17 mouse cellular contexts compared by ENCODE assay signal in genomic region chr6:129160103-129160502, GRCm38 (mm10). TPM values are rescaled to one million over a fixed set of nuclear protein-coding genes. Genes with fewer than 3 reads are reported as not detected.
DNase-seq lines count a peak whose midpoint lies in the region; ATAC-seq and TF ChIP-seq lines count a peak whose summit lies in the region.
"Had no signal": no experiment of that assay in that cellular context is flagged by ENCODE, and none has a peak within 500 bp of the region (broad histone marks: within the 10 kb centered on the region; RNA-seq: fewer than 3 reads in every experiment).

No protein-coding gene starts in this region.

- H3K4me2 ChIP-seq in intestine, postnatal 0 days (replicated peaks; ENCODE audit: low read depth) = no peak overlapping the region
- no peak overlapping the region for H3K4me2 ChIP-seq in intestine, embryonic 15.5 days (replicated peaks)
- no peak overlapping the region for H3K4me2 ChIP-seq in liver, embryonic 16.5 days (ENCODE audit: low read depth, low read length)
- no peak overlapping the region for H3K4me2 ChIP-seq in liver, embryonic 11.5 days
- H3K4me2 ChIP-seq: lung, embryonic 14.5 days; neural tube, embryonic 13.5 days had no signal

- H3K9ac ChIP-seq in intestine, postnatal 0 days (ENCODE audit: low read depth, low read length) = no peak overlapping the region
- H3K9ac ChIP-seq in intestine, embryonic 15.5 days = no peak overlapping the region
- H3K9ac ChIP-seq in liver, embryonic 16.5 days (ENCODE audit: low read depth, low read length) = no peak overlapping the region
- H3K9ac ChIP-seq in liver, embryonic 11.5 days (ENCODE audit: low read depth, low read length) = no peak overlapping the region
- H3K9ac ChIP-seq: lung, embryonic 14.5 days; neural tube, embryonic 13.5 days had no signal

- peak; percentile 95 for ATAC-seq in intestine, postnatal 0 days
- no peak for ATAC-seq in intestine, embryonic 15.5 days
- peak; percentile 66 for ATAC-seq in liver, embryonic 16.5 days (ENCODE audit: low read depth)
- no peak for ATAC-seq in liver, embryonic 11.5 days (replicated peaks; ENCODE audit: low FRiP score)
- ATAC-seq: activated CD4-positive, CD25-positive, alpha-beta regulatory T cell, adult 4 months; hindbrain, embryonic 16.5 days had no signal

- no peak overlapping the region for H3K4me3 ChIP-seq in intestine, postnatal 0 days (ENCODE audit: low read depth, low read length)
- H3K4me3 ChIP-seq in intestine, embryonic 15.5 days (replicated peaks) = no peak overlapping the region
- no peak overlapping the region for H3K4me3 ChIP-seq in liver, embryonic 16.5 days (ENCODE audit: low read depth, low read length)
- no peak overlapping the region for H3K4me3 ChIP-seq in liver, embryonic 11.5 days (ENCODE audit: low read depth, low read length)
- H3K4me3 ChIP-seq: limb, embryonic 10.5 days; neural tube, embryonic 13.5 days had no signal

- no peak for TF ChIP-seq CTCF in intestine, postnatal 0 days (IDR thresholded peaks at IDR 0.05; ENCODE audit: low read depth)

- peak; percentile 76 for DNase-seq in gastrocnemius, adult 18-20 months (ENCODE audit: low spot score)
- no peak for DNase-seq in gastrocnemius, postnatal 10 days
- no peak for DNase-seq in liver, embryonic 11.5 days (ENCODE audit: low spot score)
- peak; percentile 68 for DNase-seq in lung, postnatal 36 days
- no peak for DNase-seq in urinary bladder, adult 18-20 months (ENCODE audit: low spot score in 2 of 2)
- DNase-seq: cerebellum, adult 9-10 months; layer of hippocampus, postnatal 36 days; lung, embryonic 14.5 days; thymus, adult 18-20 months had no signal

- no peaks in the 10 kb centered on the region for H3K9me3 ChIP-seq in intestine, postnatal 0 days (ENCODE audit: control insufficient read depth)
- no peaks in the 10 kb centered on the region for H3K9me3 ChIP-seq in intestine, embryonic 15.5 days
- H3K9me3 ChIP-seq in liver, embryonic 16.5 days (replicated peaks; ENCODE audit: control insufficient read depth, low read length) = no peaks in the 10 kb centered on the region
- H3K9me3 ChIP-seq in liver, embryonic 11.5 days (ENCODE audit: control insufficient read depth, low read length) = no peaks in the 10 kb centered on the region
- H3K9me3 ChIP-seq: limb, embryonic 10.5 days; neural tube, embryonic 13.5 days had no signal

- no peaks in the 10 kb centered on the region for H3K4me1 ChIP-seq in intestine, postnatal 0 days (replicated peaks; ENCODE audit: control insufficient read depth, insufficient read depth, low read length)
- no peaks in the 10 kb centered on the region for H3K4me1 ChIP-seq in intestine, embryonic 15.5 days (replicated peaks)
- no peaks in the 10 kb centered on the region for H3K4me1 ChIP-seq in liver, embryonic 16.5 days (ENCODE audit: control insufficient read depth, low read depth, low read length)
- H3K4me1 ChIP-seq in liver, embryonic 11.5 days (replicated peaks; ENCODE audit: control insufficient read depth, insufficient read depth, low read length) = no peaks in the 10 kb centered on the region
- H3K4me1 ChIP-seq: limb, embryonic 10.5 days; neural tube, embryonic 13.5 days had no signal

- 72% methylated on average over 3 of the region's 3 CpGs for WGBS in intestine, postnatal 0 days
- WGBS in intestine, embryonic 15.5 days = 88% methylated on average over 3 of the region's 3 CpGs
- 70% methylated on average over 3 of the region's 3 CpGs for WGBS in liver, embryonic 16.5 days (ENCODE audit: insufficient replicate concordance)
- WGBS in liver, embryonic 11.5 days = 90% methylated on average over 3 of the region's 3 CpGs

- H3K27ac ChIP-seq in intestine, postnatal 0 days (ENCODE audit: low read depth, low read length) = no peak overlapping the region
- no peak overlapping the region for H3K27ac ChIP-seq in intestine, embryonic 15.5 days
- H3K27ac ChIP-seq in liver, embryonic 16.5 days (ENCODE audit: low read length) = no peak overlapping the region
- H3K27ac ChIP-seq in liver, embryonic 11.5 days (ENCODE audit: low read depth, low read length) = no peak overlapping the region
- H3K27ac ChIP-seq: limb, embryonic 10.5 days; neural tube, embryonic 13.5 days had no signal

- no peaks in the 10 kb centered on the region for H3K27me3 ChIP-seq in intestine, postnatal 0 days (replicated peaks; ENCODE audit: control insufficient read depth, insufficient read depth, low read length)
- no peaks in the 10 kb centered on the region for H3K27me3 ChIP-seq in intestine, embryonic 15.5 days (replicated peaks)
- H3K27me3 ChIP-seq in liver, embryonic 16.5 days (ENCODE audit: control insufficient read depth, insufficient read depth, low read depth, low read length) = no peaks in the 10 kb centered on the region
- no peaks in the 10 kb centered on the region for H3K27me3 ChIP-seq in liver, embryonic 11.5 days (replicated peaks; ENCODE audit: control insufficient read depth, insufficient read depth, low read length)
- H3K27me3 ChIP-seq: neural tube, embryonic 13.5 days had no signal

- no peaks in the 10 kb centered on the region for H3K36me3 ChIP-seq in intestine, postnatal 0 days (ENCODE audit: control insufficient read depth, insufficient read depth)
- H3K36me3 ChIP-seq in intestine, embryonic 15.5 days = no peaks in the 10 kb centered on the region
- H3K36me3 ChIP-seq in liver, embryonic 16.5 days (ENCODE audit: control insufficient read depth, insufficient read depth) = no peaks in the 10 kb centered on the region
- no peaks in the 10 kb centered on the region for H3K36me3 ChIP-seq in liver, embryonic 11.5 days (ENCODE audit: control insufficient read depth, insufficient read depth, low read length)
- H3K36me3 ChIP-seq: limb, embryonic 10.5 days; neural tube, embryonic 13.5 days had no signal

RNA-seq across cellular contexts. Expression of gene Clec2d, which starts 20.3 kb away (rescaled TPM):
- 10 to 100 TPM; 54.9 to 94.0 TPM for total RNA-seq in gastrocnemius, adult 18-20 months (2021)
- total RNA-seq in gastrocnemius, postnatal 10 days (2021) = 10 to 100 TPM; 45.3 to 49.5 TPM
- polyA plus RNA-seq in intestine, postnatal 0 days (2015; fragmentation: Nextera tagmentation; extraction: Ambion mirVana) = 1.1 and 1.4 TPM in 2 replicates
- polyA plus RNA-seq in intestine, embryonic 15.5 days (2015; fragmentation: Nextera tagmentation; extraction: Ambion mirVana) = 0.80 and 0.90 TPM in 2 replicates
- polyA plus RNA-seq in liver, embryonic 16.5 days (2015; fragmentation: Nextera tagmentation; extraction: Ambion mirVana) = 0.41 and 0.70 TPM in 2 replicates
- not detected in 2 replicates for polyA plus RNA-seq in liver, embryonic 11.5 days (2014; fragmentation: Nextera tagmentation; extraction: Ambion mirVana)
- polyA plus RNA-seq: forebrain, embryonic 11.5 days; limb, embryonic 10.5 days; neural tube, embryonic 13.5 days had no signal

RNA-seq across cellular contexts. Expression of gene Clec2e, which starts 59.4 kb away (rescaled TPM):
- total RNA-seq in gastrocnemius, adult 18-20 months (2021) = under 1 TPM; 0.31 to 0.59 TPM
- total RNA-seq in gastrocnemius, postnatal 10 days (2021) = under 1 TPM; 0.47 to 0.92 TPM
- polyA plus RNA-seq in intestine, postnatal 0 days (2015; fragmentation: Nextera tagmentation; extraction: Ambion mirVana) = 76.4 and 89.8 TPM in 2 replicates
- 10.4 and 11.4 TPM in 2 replicates for polyA plus RNA-seq in intestine, embryonic 15.5 days (2015; fragmentation: Nextera tagmentation; extraction: Ambion mirVana)
- 0.08 TPM in 1 of 2 replicates, not detected in the other for polyA plus RNA-seq in liver, embryonic 16.5 days (2015; fragmentation: Nextera tagmentation; extraction: Ambion mirVana)
- polyA plus RNA-seq in liver, embryonic 11.5 days (2014; fragmentation: Nextera tagmentation; extraction: Ambion mirVana) = not detected in 2 replicates
- total RNA-seq: layer of hippocampus, postnatal 36 days had no signal
- polyA plus RNA-seq: activated CD4-positive, CD25-positive, alpha-beta regulatory T cell, adult 4 months; forebrain, embryonic 11.5 days; hindbrain, embryonic 16.5 days; limb, embryonic 10.5 days; lung, embryonic 14.5 days; neural tube, embryonic 13.5 days had no signal

Comparison
In these comparisons a context has a peak if more than half of its experiments do, and no peak if none do; other contexts are left out.
1. DNase-seq: peak in gastrocnemius, adult 18-20 months (single experiment) and lung, postnatal 36 days (single experiment); none in gastrocnemius, postnatal 10 days (single experiment), liver, embryonic 11.5 days (single experiment) and urinary bladder, adult 18-20 months (0 of 2).
2. ATAC-seq: peak in intestine, postnatal 0 days (single experiment) and liver, embryonic 16.5 days (single experiment); none in intestine, embryonic 15.5 days (single experiment) and liver, embryonic 11.5 days (single experiment).
3. RNA of gene Clec2e, which starts 59.4 kb away (polyA plus RNA-seq): 76.4 to 89.8 TPM in intestine, postnatal 0 days and 10.4 to 11.4 TPM in intestine, embryonic 15.5 days; 0.08 TPM in liver, embryonic 16.5 days and not detected in liver, embryonic 11.5 days; every median in the first group is over 10 times any median in the second.